Mouse (Mus musculus) lung, postnatal 0 days (tissue): ENCODE results near the gene Zzef1.

Experiments used
- CTCF ChIP-seq: IDR thresholded peaks from 2 replicates; pipeline ENCODE4 v1.5.1; 2016; ENCODE audit warnings: antibody characterized with exemption, mild to moderate bottlenecking
- EP300 ChIP-seq: IDR thresholded peaks from 2 replicates; pipeline ENCODE4 v1.6.1; 2016; ENCODE audit warnings: antibody characterized with exemption, mild to moderate bottlenecking, control low read depth

- TF ChIP-seq CTCF (no peak), EP300 (no peak)
These were observed 924 bp upstream of the Zzef1 start for GRCm38 (mm10) chr11:72795149-72795454.
